Mouse (Mus musculus) kidney, adult 8-10 months (tissue): Measurements from ENCODE around the gene Gna15.

Experiments
- DNase-seq, 2 experiments: peaks; one replicate each; pipeline ENCODE4 v3.0.0; 2022

Gna15 gene

GRCm38 (mm10) chr10:81466066-81466465 lies 58.0 kb downstream of the Gna15 start:
- DNase-seq, result no peak

GRCm38 (mm10) chr10:81465265-81465645 lies 58.8 kb downstream of the Gna15 start:
- no peak for DNase-seq

- DNase-seq, result peak; percentile 30 to 38
Measured at GRCm38 (mm10) chr10:81464405-81465264, 59.4 kb downstream of the Gna15 start.

- DNase-seq, result no peak
Measured at GRCm38 (mm10) chr10:81463531-81463930, 60.5 kb downstream of the Gna15 start.

- DNase-seq, result no peak
Measured at GRCm38 (mm10) chr10:81462917-81463316, 61.1 kb downstream of the Gna15 start.

GRCm38 (mm10) chr10:81462415-81462804 lies 61.6 kb downstream of the Gna15 start:
- no peak for DNase-seq

- no peak for DNase-seq
Measured at GRCm38 (mm10) chr10:81461673-81462414, 62.2 kb downstream of the Gna15 start.

GRCm38 (mm10) chr10:81460951-81461350 lies 63.1 kb downstream of the Gna15 start:
- no peak for DNase-seq

- DNase-seq, result no peak
Measured at GRCm38 (mm10) chr10:81460471-81460870, 63.6 kb downstream of the Gna15 start.

GRCm38 (mm10) chr10:81459399-81459798 lies 64.6 kb downstream of the Gna15 start:
- DNase-seq, result no peak

GRCm38 (mm10) chr10:81458267-81458666 lies 65.8 kb downstream of the Gna15 start:
- DNase-seq, result no peak

- DNase-seq, result no peak
Measured at GRCm38 (mm10) chr10:81457624-81458023, 66.4 kb downstream of the Gna15 start.

GRCm38 (mm10) chr10:81456983-81457563 lies 67.0 kb downstream of the Gna15 start:
- DNase-seq, result no peak

- no peak for DNase-seq
Measured at GRCm38 (mm10) chr10:81455181-81455895, 68.7 kb downstream of the Gna15 start, which contains the start of gene Nfic. Nfic (minus strand) TSS chr10:81455635.

- DNase-seq, result no peak
Measured at GRCm38 (mm10) chr10:81454106-81454505, 69.9 kb downstream of the Gna15 start.

- DNase-seq, result no peak
Measured at GRCm38 (mm10) chr10:81452947-81453288, 71.1 kb downstream of the Gna15 start.
